Mouse (Mus musculus): ENCODE measurements around the gene Msh2.

DNA sequence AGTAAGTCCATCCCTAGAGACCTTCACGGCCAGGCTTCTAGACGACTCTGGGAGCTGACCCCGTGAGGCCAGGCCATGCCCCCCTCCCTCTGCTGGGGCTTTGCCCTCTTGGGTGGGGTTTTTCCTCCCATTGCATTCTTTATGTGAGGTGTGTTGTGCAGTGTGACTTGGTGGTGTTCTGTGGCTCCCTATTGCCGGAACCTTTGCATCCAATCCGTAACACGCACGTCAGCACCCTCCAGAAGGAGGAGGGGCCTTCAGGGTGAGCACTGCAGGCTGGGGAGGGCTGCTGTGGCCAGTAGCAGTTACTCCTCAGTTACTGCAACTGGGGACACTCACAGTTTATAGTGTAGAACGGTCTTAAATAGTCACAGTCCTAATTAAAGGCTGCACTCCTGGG is 28.0 kb downstream of the Msh2 start:
- TF ChIP-seq CTCF (IDR thresholded peaks at IDR 0.05; ENCODE audit: extremely low read depth, insufficient read depth, insufficient read length, insufficient replicate concordance) (no peak), POLR2A (IDR thresholded peaks at IDR 0.05; ENCODE audit: low read depth, low read length) (no peak)

All from spleen, adult 2 months (tissue).